Mouse (Mus musculus) brain, embryonic 14.5 days (tissue): ENCODE measurements around the gene Tm4sf5.

Experiments
- CTCF ChIP-seq: fragments of 200-500 bp; IDR thresholded peaks from 2 replicates; pipeline ENCODE4 v1.5.1; 2012; ENCODE audit warnings: inconsistent platforms, mild to moderate bottlenecking, moderate library complexity, borderline replicate concordance; ENCODE audit not compliant: insufficient read depth, insufficient read length; ENCODE audit errors: extremely low read depth
- POLR2A ChIP-seq: fragments of 200-500 bp; IDR thresholded peaks from 2 replicates; pipeline ENCODE4 v1.6.1; 2012; ENCODE audit warnings: mild to moderate bottlenecking, inconsistent platforms, borderline replicate concordance; ENCODE audit not compliant: poor library complexity, insufficient read depth, insufficient read length, severe bottlenecking; ENCODE audit errors: extremely low read depth

DNA sequence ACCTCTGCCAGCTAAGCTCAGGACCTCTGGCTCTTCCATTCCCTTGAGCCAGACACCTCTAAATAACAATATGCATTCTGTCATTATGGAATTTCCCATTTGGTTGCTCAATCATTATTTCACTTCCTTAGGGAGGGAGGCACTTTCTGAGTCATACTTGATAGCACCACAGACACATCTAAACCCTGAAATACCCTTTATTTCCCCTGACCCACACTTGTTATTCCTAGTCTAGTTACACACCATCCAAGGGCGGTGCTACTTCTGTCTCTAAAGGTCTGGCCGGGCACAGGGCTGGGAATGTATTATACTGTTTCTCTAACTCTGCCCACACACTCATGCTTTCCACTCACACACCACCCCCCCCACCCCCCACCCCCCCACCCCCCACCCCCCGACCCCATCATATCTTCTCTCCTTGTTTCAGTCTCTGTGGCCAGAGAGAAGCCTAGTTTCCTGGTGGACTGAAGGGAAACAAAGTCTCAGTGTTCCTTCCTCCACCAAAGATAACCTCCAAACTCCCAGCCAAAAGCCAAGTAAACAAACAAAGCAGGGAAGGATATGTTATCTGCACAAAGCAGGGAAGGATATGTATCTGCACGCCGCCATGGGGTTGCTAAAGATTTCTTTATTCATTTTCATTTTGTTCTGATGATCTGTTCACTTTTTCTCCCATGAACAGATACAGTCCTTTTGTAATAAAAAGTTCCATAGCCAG, 37.0 kb upstream of the Tm4sf5 start:
- no peak for TF ChIP-seq POLR2A
- no peak for TF ChIP-seq CTCF
